Mouse (Mus musculus) limb, embryonic 10.5 days (tissue): ENCODE results near the gene Asb18. TPM values are rescaled to one million over a fixed set of nuclear protein-coding genes. Genes with fewer than 3 reads are reported as not detected.
A peak's percentile ranks its signal among the peaks of the same experiment; 100 is the strongest.

Experiments
- DNase-seq: peaks from one replicate; pipeline ENCODE4 v3.0.0-alpha.2; 2017; ENCODE audit warnings: low spot score
- H3K27ac ChIP-seq: fragments of 300-500 bp; sonication (generic); 2 replicates; pipeline ENCODE4 v1.5.1; 2016; ENCODE audit warnings: mild to moderate bottlenecking
- H3K27me3 ChIP-seq: fragments of 300-500 bp; sonication (generic); 2 replicates; pipeline ENCODE4 v1.6.1; 2016; ENCODE audit warnings: low read depth, mild to moderate bottlenecking; ENCODE audit not compliant: poor library complexity, severe bottlenecking
- H3K36me3 ChIP-seq: fragments of 300-500 bp; sonication (generic); 2 replicates; pipeline ENCODE4 v1.6.1; 2016; ENCODE audit warnings: mild to moderate bottlenecking, moderate library complexity
- H3K4me1 ChIP-seq: fragments of 300-500 bp; sonication (generic); 2 replicates; pipeline ENCODE4 v1.6.1; 2016
- H3K4me3 ChIP-seq: fragments of 300-500 bp; sonication (generic); 2 replicates; pipeline ENCODE4 v1.5.1; 2016; ENCODE audit warnings: mild to moderate bottlenecking, moderate library complexity
- H3K9me3 ChIP-seq: fragments of 300-500 bp; sonication (generic); replicated peaks from 2 replicates; pipeline ENCODE4 v1.6.1; 2016; ENCODE audit warnings: mild to moderate bottlenecking
- WGBS: fragments of 180-500 bp; shearing (Covaris S2); methylation state at CpG from one replicate; pipeline ENCODE4 v1.1.7; 2016; 5-methylcytosine and 5-hydroxymethylcytosine counted together
- polyA plus RNA-seq: library from polyadenylated mRNA; unstranded; fragments of >200 nt; fragmentation: Nextera tagmentation; extraction: Ambion mirVana; gene quantifications from 2 replicates; pipeline ENCODE4 v1.2.1, GENCODE M21; 2016

The Asb18 gene
- polyA plus RNA-seq, 1 experiment from 2014 or later = not detected

GRCm38 (mm10) chr1:89938884-89939595 lies 75.4 kb downstream of the Asb18 start:
- H3K27me3 ChIP-seq = peaks cover 97% of the 10 kb centered on the region
- H3K36me3 ChIP-seq = no peaks in the 10 kb centered on the region
- 31% methylated on average over 16 of the region's 16 CpGs for WGBS
- no peaks in the 10 kb centered on the region for H3K9me3 ChIP-seq
- no peak overlapping the region for H3K4me3 ChIP-seq
- no peak overlapping the region for H3K27ac ChIP-seq
- H3K4me1 ChIP-seq = peaks cover 58% of the 10 kb centered on the region
- no peak for DNase-seq

GRCm38 (mm10) chr1:89935493-89936348 lies 78.7 kb downstream of the Asb18 start:
- DNase-seq = peak; percentile 55

DNA sequence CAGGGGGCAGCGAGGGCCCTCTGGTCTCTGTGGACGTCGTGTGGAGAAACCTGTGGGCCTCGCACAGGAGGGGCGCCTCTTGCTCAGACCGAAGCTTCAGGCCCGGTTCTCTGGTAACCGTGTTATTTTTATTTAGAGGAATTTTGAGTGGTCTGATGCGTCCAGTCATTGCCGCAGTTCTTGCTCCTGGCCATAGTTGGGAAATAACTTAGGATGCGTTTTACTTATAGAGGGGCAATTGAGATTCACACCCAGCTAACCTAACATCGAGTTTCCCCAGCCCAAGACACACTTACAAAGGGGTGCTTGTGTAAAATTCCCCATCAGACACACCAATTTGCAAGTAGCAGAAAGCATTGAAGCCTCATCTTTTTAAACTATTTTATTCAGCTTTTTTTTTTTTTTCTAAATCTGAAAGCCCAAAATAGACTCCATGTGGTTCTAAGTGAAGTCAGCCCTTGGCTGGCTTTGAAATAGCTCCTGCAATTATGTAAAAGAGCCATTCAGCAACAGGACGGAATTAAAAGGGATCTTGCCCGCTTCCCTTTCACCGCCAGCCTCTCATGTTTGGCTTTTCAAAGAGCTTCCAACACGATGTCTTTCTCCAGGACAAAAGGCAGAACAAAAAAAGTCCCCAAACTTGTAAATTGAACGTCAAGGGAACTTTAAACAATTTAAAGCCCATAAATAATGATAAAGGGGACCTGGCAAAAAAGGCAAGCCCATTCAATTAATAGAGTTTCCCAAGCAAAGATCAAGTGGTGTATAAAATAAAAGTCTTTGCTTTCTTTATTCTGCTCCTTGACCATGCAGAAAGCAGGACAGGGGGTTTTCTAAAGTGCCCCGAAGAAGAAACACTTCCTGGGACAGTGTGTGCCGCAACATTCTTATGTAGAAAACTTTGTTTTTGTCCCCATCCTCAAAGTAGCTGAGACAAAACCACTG lies 79.9 kb downstream of the Asb18 start:
- Histone ChIP-seq H3K9me3 (no peaks in the 10 kb centered on the region), H3K4me1 (peaks cover 64% of the 10 kb centered on the region), H3K27me3 (peaks cover 99% of the 10 kb centered on the region), H3K27ac (no peak overlapping the region), H3K4me3 (no peak overlapping the region), H3K36me3 (no peaks in the 10 kb centered on the region)
- peak; percentile 49 for DNase-seq
- WGBS = 2% methylated on average over 19 of the region's 19 CpGs

More at GRCm38 (mm10) chr1:89935493-89936348, 78.7 kb downstream of the Asb18 start:
- Histone ChIP-seq H3K4me3 (peak overlapping the region; percentile 20), H3K9me3 (no peaks in the 10 kb centered on the region), H3K4me1 (peaks cover 60% of the 10 kb centered on the region), H3K36me3 (no peaks in the 10 kb centered on the region), H3K27ac (peak overlapping the region; percentile 4; the same call in 1 of the 2 replicates), H3K27me3 (peaks cover 99% of the 10 kb centered on the region)
- WGBS = under 1% methylated on average over 29 of the region's 29 CpGs

DNA sequence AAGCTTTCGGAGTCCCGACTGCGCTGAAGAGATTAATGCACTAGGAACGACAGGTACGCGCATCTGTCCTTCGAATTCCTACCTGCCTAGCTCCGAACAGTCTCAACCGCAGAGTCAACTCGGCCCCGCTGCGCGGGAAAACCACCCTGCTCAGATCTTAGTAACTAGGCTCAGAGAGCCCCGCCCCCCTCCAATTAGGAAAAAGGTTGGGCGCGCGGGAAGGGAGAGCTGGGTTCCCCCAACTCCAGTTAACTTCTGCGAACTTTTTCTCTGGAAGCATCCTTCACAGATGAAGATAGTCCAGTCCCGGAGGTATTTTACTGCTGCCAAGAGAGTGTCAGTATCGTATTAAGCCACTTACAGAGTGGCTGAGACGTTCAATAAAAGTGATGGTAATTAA lies 80.7 kb downstream of the Asb18 start:
- Histone ChIP-seq H3K27ac (no peak overlapping the region), H3K36me3 (no peaks in the 10 kb centered on the region), H3K4me1 (peaks cover 72% of the 10 kb centered on the region), H3K27me3 (peaks cover 99% of the 10 kb centered on the region), H3K9me3 (no peaks in the 10 kb centered on the region), H3K4me3 (0 out of 2 replicates have a peak overlapping the region, but pooled peaks have one; percentile 16)
- peak; percentile 68 for DNase-seq
- WGBS = 2% methylated on average over 21 of the region's 21 CpGs

DNA sequence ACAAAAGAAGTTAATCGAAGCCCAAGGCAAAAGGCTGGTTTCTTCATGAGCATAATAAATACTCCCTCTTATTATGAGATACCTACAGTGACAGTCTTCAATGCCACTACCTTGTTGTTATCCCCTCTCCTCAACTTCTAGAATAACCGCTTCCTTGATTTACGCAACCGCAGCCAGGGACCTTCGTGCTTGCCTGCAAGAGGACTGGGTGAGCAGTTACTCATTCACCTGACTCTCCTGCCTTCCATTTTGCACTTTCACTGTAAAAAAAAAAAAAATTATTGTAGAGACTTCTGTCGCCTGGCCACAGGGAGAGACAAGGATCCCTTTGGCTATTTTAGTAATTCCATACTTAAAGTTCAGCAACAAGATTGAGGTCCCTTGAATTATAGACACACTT lies 81.4 kb downstream of the Asb18 start:
- Histone ChIP-seq H3K36me3 (no peaks in the 10 kb centered on the region), H3K27me3 (peaks cover 99% of the 10 kb centered on the region), H3K9me3 (no peaks in the 10 kb centered on the region), H3K4me1 (peaks cover 79% of the 10 kb centered on the region), H3K27ac (no peak overlapping the region), H3K4me3 (no peak overlapping the region)
- no peak for DNase-seq
- WGBS = 5% methylated on average over 6 of the region's 6 CpGs

- WGBS = under 1% methylated on average over 16 of the region's 16 CpGs
- peak; percentile 52 for DNase-seq
- Histone ChIP-seq H3K27ac (no peak overlapping the region), H3K36me3 (no peaks in the 10 kb centered on the region), H3K4me3 (peak overlapping the region; percentile 12; the same call in 1 of the 2 replicates), H3K9me3 (no peaks in the 10 kb centered on the region), H3K27me3 (peaks cover 99% of the 10 kb centered on the region), H3K4me1 (peaks cover 83% of the 10 kb centered on the region)
Measured at GRCm38 (mm10) chr1:89932616-89933015, 81.8 kb downstream of the Asb18 start.

- H3K27ac ChIP-seq = no peak overlapping the region
- H3K4me3 ChIP-seq = peak overlapping the region; percentile 67
- WGBS = under 1% methylated on average over 19 of the region's 19 CpGs
- no peaks in the 10 kb centered on the region for H3K36me3 ChIP-seq
- DNase-seq = peak; percentile 57
- peaks cover 99% of the 10 kb centered on the region for H3K27me3 ChIP-seq
- peaks cover 89% of the 10 kb centered on the region for H3K4me1 ChIP-seq
- no peaks in the 10 kb centered on the region for H3K9me3 ChIP-seq
Measured at GRCm38 (mm10) chr1:89932021-89932423, 82.4 kb downstream of the Asb18 start.

DNA sequence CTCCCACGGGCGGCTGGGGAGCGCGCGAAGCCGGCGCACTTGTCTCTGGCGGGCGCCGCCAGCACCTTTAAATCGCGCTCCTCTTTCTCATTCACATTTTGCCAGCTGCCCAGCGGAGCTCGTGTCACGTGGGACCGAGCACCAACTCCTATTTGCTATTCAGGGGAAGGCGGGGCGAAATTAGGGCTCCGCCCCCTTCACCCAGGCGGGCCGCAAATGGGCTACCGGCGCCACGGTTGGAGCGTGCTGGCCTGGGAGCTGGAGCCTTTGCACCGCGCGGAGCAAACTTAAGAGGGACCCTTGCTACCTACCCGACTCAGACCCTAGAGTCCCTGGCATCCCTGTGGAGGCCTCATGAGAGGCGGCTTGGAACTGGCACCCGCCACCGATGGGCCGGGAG lies 83.3 kb downstream of the Asb18 start, which contains the start of gene Gbx2:
Gene Gbx2, minus strand, starts transcription at position 60 of the 400 bp plus-strand sequence.
- Histone ChIP-seq H3K9me3 (no peaks in the 10 kb centered on the region), H3K27me3 (peaks cover 99% of the 10 kb centered on the region), H3K27ac (peak within 1 kb of the TSS; percentile 83), H3K36me3 (no peaks in the 10 kb centered on the region), H3K4me1 (peaks cover 95% of the 10 kb centered on the region), H3K4me3 (peak within 1 kb of the TSS; percentile 67)
- peak; percentile 92 for DNase-seq
- under 1% methylated on average over 33 of the region's 33 CpGs for WGBS

GRCm38 (mm10) chr1:89930551-89930950 lies 83.9 kb downstream of the Asb18 start:
- H3K27me3 ChIP-seq = peaks cover 99% of the 10 kb centered on the region
- DNase-seq = peak; percentile 77
- no peaks in the 10 kb centered on the region for H3K9me3 ChIP-seq
- H3K36me3 ChIP-seq = no peaks in the 10 kb centered on the region
- H3K4me1 ChIP-seq = peaks cover 95% of the 10 kb centered on the region
- peak overlapping the region; percentile 67 for H3K4me3 ChIP-seq
- peak overlapping the region; percentile 83 for H3K27ac ChIP-seq
- WGBS = 0% methylated on average over 45 of the region's 45 CpGs

- WGBS = under 1% methylated on average over 55 of the region's 55 CpGs
- Histone ChIP-seq H3K27me3 (peaks cover 99% of the 10 kb centered on the region), H3K27ac (peak overlapping the region; percentile 83), H3K36me3 (no peaks in the 10 kb centered on the region), H3K4me1 (peaks cover 95% of the 10 kb centered on the region), H3K4me3 (peak overlapping the region; percentile 67), H3K9me3 (no peaks in the 10 kb centered on the region)
- peak; percentile 82 for DNase-seq
Measured at GRCm38 (mm10) chr1:89929721-89930505, 84.6 kb downstream of the Asb18 start.

DNA sequence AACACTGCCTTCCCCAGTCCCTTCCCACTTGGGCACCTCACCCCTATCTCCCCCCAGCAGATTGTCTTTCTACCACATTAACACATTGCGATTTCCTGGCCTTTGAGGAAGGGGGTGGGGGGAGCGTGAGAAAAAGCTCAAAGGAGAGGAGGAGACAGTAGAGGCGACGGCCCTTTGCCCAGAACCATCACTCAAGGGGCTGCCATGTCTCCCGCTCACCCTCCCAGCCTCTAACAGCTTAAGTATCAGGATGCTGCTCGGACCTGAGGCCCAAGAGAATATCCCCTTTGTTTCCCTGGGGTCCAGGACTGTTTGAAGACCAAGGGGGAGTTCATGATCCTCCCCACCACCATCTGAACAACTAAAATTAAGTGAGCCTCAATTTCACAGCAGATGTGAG lies 85.3 kb downstream of the Asb18 start:
- peaks cover 95% of the 10 kb centered on the region for H3K4me1 ChIP-seq
- 0% methylated on average over 6 of the region's 6 CpGs for WGBS
- no peak for DNase-seq
- no peak overlapping the region for H3K27ac ChIP-seq
- H3K9me3 ChIP-seq = no peaks in the 10 kb centered on the region
- H3K27me3 ChIP-seq = peaks cover 99% of the 10 kb centered on the region
- H3K4me3 ChIP-seq = peak overlapping the region; percentile 67
- no peaks in the 10 kb centered on the region for H3K36me3 ChIP-seq
